Mouse (Mus musculus) intestine, embryonic 15.5 days (tissue): ENCODE measurements at regions not wholly inside any gene's neighbourhood (a gene's known extent, or its start where the extent isn't known, plus 50 kb on each side); places are given as distances from the start of the nearest gene placed in this dataset.

Experiments used
- ATAC-seq: fragments of 200-750 bp; cut with Nextera tagmentation; 2 replicates; pipeline ENCODE4 v1.8.0; 2017; ENCODE audit warnings: moderate TSS enrichment, moderate library complexity
- H3K27ac ChIP-seq: fragments of 300-500 bp; sonication (generic); 2 replicates; pipeline ENCODE4 v1.5.1; 2015; ENCODE audit warnings: mild to moderate bottlenecking, inconsistent platforms
- H3K27me3 ChIP-seq: fragments of 300-500 bp; sonication (generic); replicated peaks from 2 replicates; pipeline ENCODE4 v1.6.1; 2015; ENCODE audit warnings: inconsistent platforms
- H3K36me3 ChIP-seq: fragments of 300-500 bp; sonication (generic); 2 replicates; pipeline ENCODE4 v1.6.1; 2015; ENCODE audit warnings: inconsistent platforms
- H3K4me1 ChIP-seq: fragments of 300-500 bp; sonication (generic); replicated peaks from 2 replicates; pipeline ENCODE4 v1.6.1; 2015; ENCODE audit warnings: inconsistent platforms
- H3K4me2 ChIP-seq: fragments of 300-500 bp; sonication (generic); replicated peaks from 2 replicates; pipeline ENCODE4 v1.6.1; 2015; ENCODE audit warnings: mild to moderate bottlenecking, inconsistent platforms
- H3K4me3 ChIP-seq: fragments of 300-500 bp; sonication (generic); replicated peaks from 2 replicates; pipeline ENCODE4 v1.5.1; 2015; ENCODE audit warnings: inconsistent platforms
- H3K9ac ChIP-seq: fragments of 300-500 bp; sonication (generic); 2 replicates; pipeline ENCODE4 v1.6.1; 2015; ENCODE audit warnings: inconsistent platforms
- H3K9me3 ChIP-seq: fragments of 300-500 bp; sonication (generic); 2 replicates; pipeline ENCODE4 v1.6.1; 2016; ENCODE audit warnings: inconsistent platforms
- WGBS: fragments of 180-500 bp; shearing (Covaris S2); methylation state at CpG from one replicate; pipeline ENCODE4 v1.1.7; 2015; 5-methylcytosine and 5-hydroxymethylcytosine counted together

GRCm38 (mm10) chr14:25317680-25318471 lies 141.1 kb upstream of the Zmiz1 start:
- Histone ChIP-seq H3K27ac (peak overlapping the region; percentile 55), H3K4me3 (0 out of 2 replicates have a peak overlapping the region, but pooled peaks have one; percentile 2), H3K36me3 (no peaks in the 10 kb centered on the region), H3K9ac (peak overlapping the region; percentile 34), H3K9me3 (no peaks in the 10 kb centered on the region), H3K4me1 (peaks cover 10% of the 10 kb centered on the region), H3K4me2 (peak overlapping the region; percentile 52), H3K27me3 (0 out of 2 replicates have a peak, but pooled peaks cover 4% of the 10 kb centered on the region)
- 16% methylated on average over 37 of the region's 37 CpGs for WGBS
- peak; percentile 90 for ATAC-seq

GRCm38 (mm10) chr14:25318909-25319308 lies 140.1 kb upstream of the Zmiz1 start:
- H3K9me3 ChIP-seq: no peaks in the 10 kb centered on the region
- no peak overlapping the region for H3K4me3 ChIP-seq
- no peak overlapping the region for H3K9ac ChIP-seq
- peaks cover 16% of the 10 kb centered on the region for H3K4me1 ChIP-seq
- 0 out of 2 replicates have a peak, but pooled peaks cover 4% of the 10 kb centered on the region for H3K27me3 ChIP-seq
- ATAC-seq: no peak
- WGBS: 76% methylated on average over 12 of the region's 12 CpGs
- H3K36me3 ChIP-seq: no peaks in the 10 kb centered on the region
- no peak overlapping the region for H3K27ac ChIP-seq
- no peak overlapping the region for H3K4me2 ChIP-seq

- no peak overlapping the region for H3K4me2 ChIP-seq
- no peak overlapping the region for H3K4me3 ChIP-seq
- H3K27me3 ChIP-seq: 0 out of 2 replicates have a peak, but pooled peaks cover 4% of the 10 kb centered on the region
- H3K9ac ChIP-seq: no peak overlapping the region
- no peak overlapping the region for H3K27ac ChIP-seq
- no peaks in the 10 kb centered on the region for H3K36me3 ChIP-seq
- peaks cover 16% of the 10 kb centered on the region for H3K4me1 ChIP-seq
- H3K9me3 ChIP-seq: no peaks in the 10 kb centered on the region
- 78% methylated on average over 4 of the region's 4 CpGs for WGBS
- ATAC-seq: no peak
Measured at GRCm38 (mm10) chr14:25320141-25320540, 138.8 kb upstream of the Zmiz1 start.

- no peak overlapping the region for H3K4me3 ChIP-seq
- no peaks in the 10 kb centered on the region for H3K27me3 ChIP-seq
- no peaks in the 10 kb centered on the region for H3K36me3 ChIP-seq
- ATAC-seq: peak; percentile 58; the same call in 1 of the 2 replicates
- 84% methylated on average over 6 of the region's 6 CpGs for WGBS
- H3K9ac ChIP-seq: no peak overlapping the region
- no peaks in the 10 kb centered on the region for H3K9me3 ChIP-seq
- H3K27ac ChIP-seq: no peak overlapping the region
- peaks cover 7% of the 10 kb centered on the region; the same call in 1 of the 2 replicates for H3K4me1 ChIP-seq
- H3K4me2 ChIP-seq: no peak overlapping the region
Measured at GRCm38 (mm10) chr14:25323542-25324484, 135.2 kb upstream of the Zmiz1 start.

GRCm38 (mm10) chr14:25325887-25326286 lies 133.1 kb upstream of the Zmiz1 start:
- no peak overlapping the region for H3K27ac ChIP-seq
- 90% methylated on average over 3 of the region's 3 CpGs for WGBS

GRCm38 (mm10) chr14:25328230-25328629 lies 130.8 kb upstream of the Zmiz1 start:
- Histone ChIP-seq H3K27ac (no peak overlapping the region), H3K9me3 (no peaks in the 10 kb centered on the region), H3K9ac (no peak overlapping the region), H3K4me1 (peaks cover 6% of the 10 kb centered on the region; the same call in 1 of the 2 replicates), H3K4me2 (no peak overlapping the region), H3K27me3 (no peaks in the 10 kb centered on the region), H3K4me3 (no peak overlapping the region), H3K36me3 (no peaks in the 10 kb centered on the region)
- ATAC-seq: no peak
- WGBS: 64% methylated on average over 5 of the region's 5 CpGs

More at GRCm38 (mm10) chr14:25325887-25326286, 133.1 kb upstream of the Zmiz1 start:
- no peaks in the 10 kb centered on the region for H3K27me3 ChIP-seq
- peaks cover 7% of the 10 kb centered on the region; the same call in 1 of the 2 replicates for H3K4me1 ChIP-seq
- H3K9me3 ChIP-seq: no peaks in the 10 kb centered on the region
- H3K4me3 ChIP-seq: no peak overlapping the region
- H3K9ac ChIP-seq: no peak overlapping the region
- H3K4me2 ChIP-seq: no peak overlapping the region
- no peak for ATAC-seq
- no peaks in the 10 kb centered on the region for H3K36me3 ChIP-seq

GRCm38 (mm10) chr14:25334186-25334585 lies 124.8 kb upstream of the Zmiz1 start:
- Histone ChIP-seq H3K9me3 (no peaks in the 10 kb centered on the region), H3K4me2 (no peak overlapping the region), H3K27ac (no peak overlapping the region), H3K9ac (no peak overlapping the region), H3K4me1 (peaks cover 10% of the 10 kb centered on the region), H3K27me3 (no peaks in the 10 kb centered on the region), H3K4me3 (no peak overlapping the region), H3K36me3 (no peaks in the 10 kb centered on the region)
- no peak for ATAC-seq
- WGBS: 95% methylated on average over 2 of the region's 2 CpGs

GRCm38 (mm10) chr14:25336875-25337274 lies 122.1 kb upstream of the Zmiz1 start:
- no peak overlapping the region for H3K4me2 ChIP-seq
- H3K4me1 ChIP-seq: peaks cover 16% of the 10 kb centered on the region
- no peaks in the 10 kb centered on the region for H3K9me3 ChIP-seq
- H3K27me3 ChIP-seq: no peaks in the 10 kb centered on the region
- no peaks in the 10 kb centered on the region for H3K36me3 ChIP-seq
- ATAC-seq: no peak
- no peak overlapping the region for H3K27ac ChIP-seq
- H3K4me3 ChIP-seq: no peak overlapping the region
- WGBS: 93% methylated on average over 1 of the region's 1 CpGs
- no peak overlapping the region for H3K9ac ChIP-seq

- Histone ChIP-seq H3K9me3 (no peaks in the 10 kb centered on the region), H3K4me2 (no peak overlapping the region), H3K4me3 (no peak overlapping the region), H3K27me3 (no peaks in the 10 kb centered on the region), H3K9ac (no peak overlapping the region), H3K36me3 (no peaks in the 10 kb centered on the region), H3K27ac (peak overlapping the region; percentile 44; the same call in 1 of the 2 replicates), H3K4me1 (peaks cover 32% of the 10 kb centered on the region)
- WGBS: 63% methylated on average over 9 of the region's 9 CpGs
- ATAC-seq: 0 out of 2 replicates have a peak, but pooled peaks have one; percentile 24
Measured at GRCm38 (mm10) chr14:25338404-25339051, 120.5 kb upstream of the Zmiz1 start.

GRCm38 (mm10) chr14:25340845-25341244 lies 118.1 kb upstream of the Zmiz1 start:
- 83% methylated on average over 9 of the region's 9 CpGs for WGBS
- H3K27me3 ChIP-seq: no peaks in the 10 kb centered on the region
- no peak for ATAC-seq
- H3K9me3 ChIP-seq: no peaks in the 10 kb centered on the region
- no peak overlapping the region for H3K4me3 ChIP-seq
- H3K9ac ChIP-seq: no peak overlapping the region
- H3K4me2 ChIP-seq: no peak overlapping the region
- 0 out of 2 replicates have a peak overlapping the region, but pooled peaks have one; percentile 22 for H3K27ac ChIP-seq
- H3K36me3 ChIP-seq: no peaks in the 10 kb centered on the region
- peaks cover 33% of the 10 kb centered on the region for H3K4me1 ChIP-seq

- no peak overlapping the region for H3K4me3 ChIP-seq
- peak; percentile 63 for ATAC-seq
- no peaks in the 10 kb centered on the region for H3K36me3 ChIP-seq
- H3K9me3 ChIP-seq: no peaks in the 10 kb centered on the region
- WGBS: 58% methylated on average over 9 of the region's 9 CpGs
- peak overlapping the region; percentile 60 for H3K27ac ChIP-seq
- H3K9ac ChIP-seq: no peak overlapping the region
- H3K4me2 ChIP-seq: no peak overlapping the region
- peaks cover 36% of the 10 kb centered on the region for H3K4me1 ChIP-seq
- no peaks in the 10 kb centered on the region for H3K27me3 ChIP-seq
Measured at GRCm38 (mm10) chr14:25341848-25342427, 117.0 kb upstream of the Zmiz1 start.
